ENCODE assay signal across 28 mouse cellular contexts in the genomic region with DNA sequence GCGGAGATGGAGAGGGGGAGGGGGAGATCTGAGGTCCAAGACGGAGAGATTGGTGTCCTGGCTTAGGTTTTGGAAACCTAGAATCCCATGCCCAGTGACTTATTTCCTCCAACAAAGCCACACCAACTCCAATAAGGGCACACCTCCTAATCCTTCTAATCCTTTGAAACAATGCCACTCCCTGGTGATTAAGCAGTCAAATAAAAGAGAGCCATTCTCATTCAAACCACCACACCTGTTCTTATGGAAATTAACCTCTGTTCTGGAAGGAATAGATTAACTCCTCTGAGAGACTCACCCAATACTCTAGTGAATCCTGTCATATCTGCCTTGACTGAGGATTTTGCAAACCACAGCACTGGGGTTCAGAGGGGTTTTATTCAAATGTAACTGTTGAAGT. TPM values are rescaled to one million over a fixed set of nuclear protein-coding genes. Genes with fewer than 3 reads are reported as not detected.
"Had no signal": no experiment of that assay in that cellular context is flagged by ENCODE, and none has a peak within 500 bp of the region (broad histone marks: within the 10 kb centered on the region; RNA-seq: fewer than 3 reads in every experiment).

No protein-coding gene starts in this region.

- H3K27me3 ChIP-seq: limb, embryonic 15.5 days had no signal

- DNase-seq: gastrocnemius, adult 2 months; gastrocnemius, postnatal 10 days; gastrocnemius, postnatal 25 days; heart, adult 18-20 months; heart, postnatal 4 days; kidney, adult 18-20 months; kidney, adult 8-10 months; kidney, postnatal 10 days; kidney, postnatal 25 days; layer of hippocampus, adult 9-11 months; layer of hippocampus, postnatal 36 days; left cerebral cortex, postnatal 4 days had no signal

- ATAC-seq: hindbrain, embryonic 16.5 days; inflammation-experienced regulatory T-cells, adult 6 months; intestine, postnatal 0 days; liver, embryonic 12.5 days had no signal

- H3K36me3 ChIP-seq: heart, embryonic 13.5 days; heart, embryonic 15.5 days; hindbrain, embryonic 12.5 days; limb, embryonic 13.5 days; limb, embryonic 15.5 days; liver, embryonic 12.5 days had no signal

- H3K9ac ChIP-seq: heart, embryonic 13.5 days; heart, embryonic 15.5 days; hindbrain, embryonic 12.5 days; hindbrain, embryonic 14.5 days; limb, embryonic 13.5 days; limb, embryonic 15.5 days; liver, embryonic 12.5 days; liver, embryonic 14.5 days had no signal

- H3K27ac ChIP-seq: gastrocnemius, adult 2 months; heart, embryonic 13.5 days; heart, embryonic 15.5 days; hindbrain, embryonic 10.5 days; hindbrain, embryonic 12.5 days; hindbrain, embryonic 14.5 days; layer of hippocampus, adult 2 months; limb, embryonic 13.5 days; limb, embryonic 15.5 days; liver, embryonic 12.5 days; liver, embryonic 14.5 days had no signal

- H3K4me2 ChIP-seq: heart, embryonic 11.5 days; heart, embryonic 13.5 days; heart, embryonic 15.5 days; hindbrain, embryonic 12.5 days; hindbrain, embryonic 14.5 days; limb, embryonic 13.5 days; limb, embryonic 15.5 days; liver, embryonic 12.5 days had no signal

- H3K9me3 ChIP-seq: heart, embryonic 13.5 days; heart, embryonic 15.5 days; hindbrain, embryonic 12.5 days; limb, embryonic 13.5 days; limb, embryonic 15.5 days; liver, embryonic 12.5 days had no signal

- H3K4me3 ChIP-seq: gastrocnemius, adult 2 months; heart, embryonic 13.5 days; heart, embryonic 15.5 days; hindbrain, embryonic 10.5 days; hindbrain, embryonic 12.5 days; layer of hippocampus, adult 2 months; limb, embryonic 13.5 days; limb, embryonic 15.5 days; liver, embryonic 12.5 days had no signal

RNA-seq across cellular contexts. Expression of a gene that starts 21.0 kb away (rescaled TPM):
- total RNA-seq: granulocyte monocyte progenitor cell, adult 5-6 weeks; liver, adult 2 months had no signal
